Mouse (Mus musculus): ENCODE measurements around the gene Rnf5. TPM values are rescaled to one million over a fixed set of nuclear protein-coding genes. Genes with fewer than 3 reads are reported as not detected.

Gene Rnf5
- total RNA-seq, 2 experiments from 2014 or later = 18.5 to 51.6 TPM

DNA sequence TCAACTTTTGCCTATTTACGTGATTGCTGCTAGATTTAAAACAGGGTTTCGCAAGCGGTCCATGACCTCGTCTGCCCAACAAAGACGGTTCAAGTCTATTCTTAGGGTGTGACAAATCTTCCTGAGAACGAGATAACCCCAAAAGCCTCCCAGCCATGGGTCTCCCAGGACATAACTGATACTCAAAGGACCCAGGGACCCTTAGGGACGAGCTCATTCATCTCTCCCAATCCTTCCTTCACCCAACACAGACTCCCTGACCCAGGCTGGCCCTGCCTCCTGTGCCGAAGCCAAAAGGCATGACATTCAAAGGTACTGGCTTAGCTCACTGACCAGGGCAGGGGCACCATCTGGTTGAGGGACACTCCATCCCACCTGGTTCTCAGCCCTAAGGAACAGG is 47.1 kb downstream of the Rnf5 start:
- no peak for ATAC-seq (replicated peaks; ENCODE audit: poor library complexity)

DNA sequence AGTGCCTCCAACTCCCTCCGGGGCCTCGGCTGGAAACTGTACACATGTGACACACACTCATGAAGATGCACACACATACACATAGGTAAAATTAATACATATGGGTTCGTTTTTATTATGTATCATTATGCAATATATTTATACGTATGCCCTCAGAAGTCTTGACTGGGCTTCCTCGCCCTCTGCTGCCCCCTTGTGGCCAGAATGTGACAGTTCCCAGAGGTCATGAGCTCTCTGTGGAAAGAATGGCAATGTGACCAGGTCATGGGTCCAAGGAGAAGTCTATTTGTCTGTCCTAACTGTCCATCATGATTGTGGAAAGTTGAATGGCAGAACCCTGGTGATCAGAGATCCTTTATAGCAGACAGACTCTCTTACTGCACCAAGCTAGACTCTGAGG is 48.0 kb downstream of the Rnf5 start:
- ATAC-seq (replicated peaks; ENCODE audit: poor library complexity) = peak; percentile 88

Other genes starting within 250 kb of the Rnf5 start
- not detected in 2 replicates for gene Btnl2, start 248.9 kb downstream of the Rnf5 start, total RNA-seq (2015)
- not detected in 2 replicates for gene Btnl2, start 248.9 kb downstream of the Rnf5 start, total RNA-seq (2017)
- gene Btnl1, start 226.6 kb downstream of the Rnf5 start, total RNA-seq (2015) = not detected in 2 replicates
- not detected in 2 replicates for gene Btnl1, start 226.6 kb downstream of the Rnf5 start, total RNA-seq (2017)
- gene BC051142, start 204.9 kb downstream of the Rnf5 start, total RNA-seq (2015) = 1.7 and 4.5 TPM in 2 replicates
- gene BC051142, start 204.9 kb downstream of the Rnf5 start, total RNA-seq (2017) = 1.0 and 2.4 TPM in 2 replicates
- not detected in 2 replicates for gene Btnl4, start 126.4 kb downstream of the Rnf5 start, total RNA-seq (2015)
- not detected in 2 replicates for gene Btnl4, start 126.4 kb downstream of the Rnf5 start, total RNA-seq (2017)
- gene Btnl6, start 86.3 kb downstream of the Rnf5 start, total RNA-seq (2015) = not detected in 2 replicates
- gene Btnl6, start 86.3 kb downstream of the Rnf5 start, total RNA-seq (2017) = not detected in 2 replicates
- 0.17 and 0.39 TPM in 2 replicates for gene Notch4, start 39.4 kb downstream of the Rnf5 start, total RNA-seq (2015)
- gene Notch4, start 39.4 kb downstream of the Rnf5 start, total RNA-seq (2017) = under 0.01 and 0.14 TPM in 2 replicates
- 63.4 and 69.0 TPM in 2 replicates for gene Gpsm3, start 13.9 kb downstream of the Rnf5 start, total RNA-seq (2015)
- 14.5 and 20.2 TPM in 2 replicates for gene Gpsm3, start 13.9 kb downstream of the Rnf5 start, total RNA-seq (2017)
- 17.0 and 20.6 TPM in 2 replicates for gene Pbx2, start 12.4 kb downstream of the Rnf5 start, total RNA-seq (2015)
- 24.9 and 26.7 TPM in 2 replicates for gene Pbx2, start 12.4 kb downstream of the Rnf5 start, total RNA-seq (2017)
- gene Ager, start 5.8 kb downstream of the Rnf5 start, total RNA-seq (2015) = 1.5 and 2.6 TPM in 2 replicates
- gene Ager, start 5.8 kb downstream of the Rnf5 start, total RNA-seq (2017) = 0.24 and 3.0 TPM in 2 replicates
- gene Agpat1, start 572 bp upstream of the Rnf5 start, total RNA-seq (2015) = 25.7 and 33.6 TPM in 2 replicates
- gene Agpat1, start 572 bp upstream of the Rnf5 start, total RNA-seq (2017) = 20.2 and 24.9 TPM in 2 replicates
- gene Egfl8, start 12.3 kb upstream of the Rnf5 start, total RNA-seq (2015) = 0.47 and 1.1 TPM in 2 replicates
- 0.92 and 2.2 TPM in 2 replicates for gene Egfl8, start 12.3 kb upstream of the Rnf5 start, total RNA-seq (2017)
- gene Ppt2, start 24.8 kb upstream of the Rnf5 start, total RNA-seq (2015) = 26.5 and 33.5 TPM in 2 replicates
- gene Ppt2, start 24.8 kb upstream of the Rnf5 start, total RNA-seq (2017) = 15.3 and 19.7 TPM in 2 replicates
- gene Prrt1, start 25.8 kb upstream of the Rnf5 start, total RNA-seq (2015) = 0.17 and 0.34 TPM in 2 replicates
- not detected in 2 replicates for gene Prrt1, start 25.8 kb upstream of the Rnf5 start, total RNA-seq (2017)
- gene Fkbpl, start 41.1 kb upstream of the Rnf5 start, total RNA-seq (2015) = 3.8 and 4.1 TPM in 2 replicates
- 17.7 and 40.0 TPM in 2 replicates for gene Fkbpl, start 41.1 kb upstream of the Rnf5 start, total RNA-seq (2017)
- gene Atf6b, start 43.5 kb upstream of the Rnf5 start, total RNA-seq (2015) = 25.5 and 27.8 TPM in 2 replicates
- 24.3 and 30.2 TPM in 2 replicates for gene Atf6b, start 43.5 kb upstream of the Rnf5 start, total RNA-seq (2017)
- not detected in 2 replicates for gene Tnxb, start 66.8 kb upstream of the Rnf5 start, total RNA-seq (2015)
- not detected in 2 replicates for gene Tnxb, start 66.8 kb upstream of the Rnf5 start, total RNA-seq (2017)
- 0.12 and 0.27 TPM in 2 replicates for gene C4b, start 140.2 kb upstream of the Rnf5 start, total RNA-seq (2015)
- 0.03 and 0.12 TPM in 2 replicates for gene C4b, start 140.2 kb upstream of the Rnf5 start, total RNA-seq (2017)
- gene Cyp21a1, start 200.9 kb upstream of the Rnf5 start, total RNA-seq (2015) = not detected in 2 replicates
- not detected in 2 replicates for gene Cyp21a1, start 200.9 kb upstream of the Rnf5 start, total RNA-seq (2017)
- 19.6 and 27.3 TPM in 2 replicates for gene Stk19, start 233.3 kb upstream of the Rnf5 start, total RNA-seq (2015)
- gene Stk19, start 233.3 kb upstream of the Rnf5 start, total RNA-seq (2017) = 17.0 and 31.8 TPM in 2 replicates
- gene Dxo, start 233.3 kb upstream of the Rnf5 start, total RNA-seq (2015) = 20.2 and 33.2 TPM in 2 replicates
- 18.8 and 28.9 TPM in 2 replicates for gene Dxo, start 233.3 kb upstream of the Rnf5 start, total RNA-seq (2017)
- gene Skiv2l, start 246.5 kb upstream of the Rnf5 start, total RNA-seq (2015) = 10.2 and 12.8 TPM in 2 replicates
- gene Skiv2l, start 246.5 kb upstream of the Rnf5 start, total RNA-seq (2017) = 31.2 and 35.7 TPM in 2 replicates
- gene Nelfe, start 246.7 kb upstream of the Rnf5 start, total RNA-seq (2015) = 65.8 and 70.7 TPM in 2 replicates
- gene Nelfe, start 246.7 kb upstream of the Rnf5 start, total RNA-seq (2017) = 39.9 and 40.8 TPM in 2 replicates

Data from megakaryocyte progenitor cell, adult 5-6 weeks (primary cell).